Mouse (Mus musculus) CH12.LX (cell line): Measurements from ENCODE around the gene 5031439G07Rik. TPM values are rescaled to one million over a fixed set of nuclear protein-coding genes. Genes with fewer than 3 reads are reported as not detected.

Experiments
- DNase-seq: peaks from one replicate; pipeline ENCODE4 v3.0.0-alpha.2; 2013; ENCODE audit errors: extremely low read depth
- H3K27ac ChIP-seq: 2 replicates; pipeline ENCODE4 v1.5.1; 2012; ENCODE audit warnings: low read depth, mild to moderate bottlenecking, control low read depth, moderate library complexity; ENCODE audit not compliant: insufficient read depth
- H3K27me3 ChIP-seq: replicated peaks from 2 replicates; pipeline ENCODE3; 2012; ENCODE audit warnings: inconsistent platforms
- H3K36me3 ChIP-seq, 2 experiments: replicated peaks in 1 of 2; 2 replicates each; pipeline versions ENCODE3 to v1.6.1; 2012; ENCODE audit warnings: inconsistent platforms in 1 of 2, low read length in 1 of 2, mild to moderate bottlenecking in 1 of 2, mixed read lengths in 1 of 2, moderate library complexity in 1 of 2; ENCODE audit not compliant: control insufficient read depth in 1 of 2, insufficient read depth in 1 of 2
- H3K4me1 ChIP-seq, 2 experiments: 2 replicates each; pipeline ENCODE4 v1.6.1; 2012; ENCODE audit warnings: inconsistent platforms in 1 of 2, moderate library complexity in 1 of 2; ENCODE audit not compliant: insufficient read depth in 2 of 2, control insufficient read depth in 1 of 2
- H3K4me2 ChIP-seq: 2 replicates; pipeline ENCODE4 v1.6.1; 2012; ENCODE audit warnings: low read depth, mild to moderate bottlenecking, control low read depth; ENCODE audit not compliant: poor library complexity, insufficient read depth, severe bottlenecking
- H3K4me3 ChIP-seq, 3 experiments: fragments of 150-350 bp in 1 of 3; sonication (generic) in 1 of 3; replicated peaks in 1 of 3; 2 replicates each; pipeline versions ENCODE3 to v1.5.1; 2011 to 2012; ENCODE audit warnings: low read depth in 2 of 3, low read length in 2 of 3, mild to moderate bottlenecking in 2 of 3, moderate library complexity in 2 of 3, control low read depth in 1 of 3, improper control_type of control experiment in 1 of 3, inconsistent platforms in 1 of 3, mixed read lengths in 1 of 3; ENCODE audit not compliant: poor library complexity in 1 of 3
- H3K79me2 ChIP-seq: replicated peaks from 2 replicates; pipeline ENCODE4 v1.6.1; 2012; ENCODE audit warnings: mild to moderate bottlenecking, moderate library complexity; ENCODE audit not compliant: control insufficient read depth, poor library complexity, insufficient read depth, severe bottlenecking; ENCODE audit errors: extremely low read depth
- H3K9ac ChIP-seq: 2 replicates; pipeline ENCODE4 v1.6.1; 2012; ENCODE audit warnings: low read depth, mild to moderate bottlenecking, control low read depth, moderate library complexity; ENCODE audit not compliant: insufficient read depth
- H3K9me3 ChIP-seq: replicated peaks from 2 replicates; pipeline ENCODE3; 2012; ENCODE audit warnings: low read length, inconsistent platforms, mixed read lengths
- CHD2 ChIP-seq: IDR thresholded peaks from 2 replicates; pipeline ENCODE4 v1.6.1; 2011; ENCODE audit warnings: low read length, improper control_type of control experiment
- CTCF ChIP-seq, 2 experiments: IDR thresholded peaks in 1 of 2; conservative IDR thresholded peaks in 1 of 2; 2 replicates each; pipeline ENCODE4 v1.5.1; 2011 to 2012; ENCODE audit warnings: low read depth in 2 of 2, low read length in 2 of 2, improper control_type of control experiment in 1 of 2, inconsistent platforms in 1 of 2, mild to moderate bottlenecking in 1 of 2, moderate library complexity in 1 of 2
- ELF1 ChIP-seq: IDR thresholded peaks from 2 replicates; pipeline ENCODE4 v1.6.1; 2014; ENCODE audit warnings: low read depth, mild to moderate bottlenecking, inconsistent platforms, low read length, improper control_type of control experiment
- IRF4 ChIP-seq: IDR thresholded peaks from 2 replicates; pipeline ENCODE4 v1.6.1; 2014; ENCODE audit warnings: low read depth, mild to moderate bottlenecking, inconsistent platforms, low read length, improper control_type of control experiment
- JUN ChIP-seq: IDR thresholded peaks from 2 replicates; pipeline ENCODE4 v1.6.1; 2011; ENCODE audit warnings: low read depth, mild to moderate bottlenecking, low read length, improper control_type of control experiment, moderate library complexity; ENCODE audit not compliant: insufficient read depth
- KAT2A ChIP-seq: IDR thresholded peaks from 2 replicates; pipeline ENCODE4 v1.6.1; 2012; ENCODE audit warnings: low read length, improper control_type of control experiment, inconsistent platforms; ENCODE audit not compliant: insufficient replicate concordance
- MAFK ChIP-seq: IDR thresholded peaks from 2 replicates; pipeline ENCODE4 v1.6.1; 2011; ENCODE audit warnings: low read length, improper control_type of control experiment; ENCODE audit not compliant: insufficient replicate concordance
- MAX ChIP-seq: IDR thresholded peaks from 2 replicates; pipeline ENCODE4 v1.6.1; 2011; ENCODE audit warnings: low read length, improper control_type of control experiment
- NRF1 ChIP-seq: IDR thresholded peaks from 2 replicates; pipeline ENCODE4 v1.6.1; 2014; ENCODE audit warnings: low read depth, mild to moderate bottlenecking, inconsistent platforms, low read length, improper control_type of control experiment, moderate library complexity
- PAX5 ChIP-seq: IDR thresholded peaks from 2 replicates; pipeline ENCODE4 v1.6.1; 2012; ENCODE audit warnings: low read length, inconsistent platforms, mixed read lengths
- POLR2A ChIP-seq: IDR thresholded peaks from 2 replicates; pipeline ENCODE4 v1.6.1; 2011; ENCODE audit warnings: low read depth, mild to moderate bottlenecking, improper control_type of control experiment, low read length
- RAD21 ChIP-seq: IDR thresholded peaks from 2 replicates; pipeline ENCODE4 v1.6.1; 2011; ENCODE audit warnings: low read depth, mild to moderate bottlenecking, low read length, improper control_type of control experiment, moderate library complexity
- SMC3 ChIP-seq: IDR thresholded peaks from 2 replicates; pipeline ENCODE4 v1.6.1; 2011; ENCODE audit warnings: low read depth, low read length, improper control_type of control experiment
- TBP ChIP-seq: conservative IDR thresholded peaks from 2 replicates; pipeline ENCODE4 v1.6.1; 2011; ENCODE audit warnings: low read depth, low read length, improper control_type of control experiment
- TCF12 ChIP-seq: IDR thresholded peaks from 2 replicates; pipeline ENCODE4 v1.6.1; 2014; ENCODE audit warnings: low read depth, mild to moderate bottlenecking, inconsistent platforms, low read length, improper control_type of control experiment
- UBTF ChIP-seq: IDR thresholded peaks from 2 replicates; pipeline ENCODE4 v1.6.1; 2012; ENCODE audit warnings: low read depth, mild to moderate bottlenecking, inconsistent platforms, low read length, improper control_type of control experiment, moderate library complexity
- ZC3H11A ChIP-seq: IDR thresholded peaks from 2 replicates; pipeline ENCODE4 v1.6.1; 2012; ENCODE audit warnings: low read depth, mild to moderate bottlenecking, inconsistent platforms, low read length, improper control_type of control experiment
- ZNF384 ChIP-seq: IDR thresholded peaks from 2 replicates; pipeline ENCODE4 v1.6.1; 2012; ENCODE audit warnings: low read depth, low read length, improper control_type of control experiment, inconsistent platforms
- dilution Hi-C: fragments of 300-500 bp; cut with MboI; formaldehyde crosslinking; loops from 2 replicates; pipeline ENCODE4 v1.14.3; 2020; ENCODE audit warnings: low sequenced_read_pairs; ENCODE audit not compliant: extremely low pct_unique_long_range_greater_than_20kb, extremely low pct_ligation_motif_present
- in situ Hi-C: fragments of 300-500 bp; cut with MboI; formaldehyde crosslinking; loops from 3 replicates; pipeline ENCODE4 v1.14.3; 2019; ENCODE audit warnings: low sequenced_read_pairs, low pct_ligation_motif_present, low pct_unique_long_range_greater_than_20kb, mixed read lengths
- polyA plus RNA-seq: library from polyadenylated mRNA; unstranded; fragments of >175 nt; gene quantifications from 2 replicates; pipeline ENCODE4 v1.2.1, GENCODE M21; 2012; ENCODE audit warnings: low read depth; ENCODE audit not compliant: insufficient read length
- total RNA-seq, 2 experiments: library from RNA; depleted of rRNA; stranded (reverse); fragments of 300-350 nt in 1 of 2; fragments of >200 nt in 1 of 2; gene quantifications; 2 replicates each; pipeline ENCODE4 v1.2.3; 2012 to 2014

Gene 5031439G07Rik
- total and polyA plus RNA-seq, 3 experiments, result 8.6 to 26.0 (median 10.9) TPM

- Histone ChIP-seq H3K4me1 (peaks cover 0 to 6% of the 10 kb centered on the region in 2 experiments; a peak in 1 of 4 replicates), H3K9me3 (no peaks in the 10 kb centered on the region), H3K4me3 (no peak overlapping the region), H3K4me2 (no peak overlapping the region), H3K79me2 (no peaks in the 10 kb centered on the region), H3K36me3 (no peaks in the 10 kb centered on the region), H3K27ac (no peak overlapping the region), H3K9ac (no peak overlapping the region), H3K27me3 (peaks cover 18% of the 10 kb centered on the region)
- in situ Hi-C loops (loop anchor here (10.0 kb wide), 1 partner anchor 65 kb away; no protein-coding TSS in a partner anchor), dilution Hi-C loops (no loop called here)
- no peak for DNase-seq
- TF ChIP-seq ELF1, result no peak
- no peak for TF ChIP-seq ZNF384
- no peak for TF ChIP-seq JUN
- no peak for TF ChIP-seq POLR2A
- TF ChIP-seq MAFK, result no peak
- no peak for TF ChIP-seq TBP
- no peak for TF ChIP-seq UBTF
- no peak for TF ChIP-seq RAD21
- no peak for TF ChIP-seq KAT2A
- no peak for TF ChIP-seq NRF1
These were observed 21.3 kb upstream of the 5031439G07Rik start for GRCm38 (mm10) chr15:85009666-85010065.

- in situ Hi-C loops, result loop anchor here (10.0 kb wide), 1 partner anchor 74 kb away; no protein-coding TSS in a partner anchor
- H3K9me3 ChIP-seq, result no peaks in the 10 kb centered on the region
- no peaks in the 10 kb centered on the region for H3K36me3 ChIP-seq
- H3K4me2 ChIP-seq, result no peak overlapping the region
- H3K9ac ChIP-seq, result no peak overlapping the region
- no peak overlapping the region for H3K4me3 ChIP-seq
- TF ChIP-seq TCF12 (peak; percentile 49; the same call in 1 of the 2 replicates), MAFK (no peak), ZC3H11A (0 out of 2 replicates have a peak, but pooled peaks have one; percentile 22), IRF4 (0 out of 2 replicates have a peak, but pooled peaks have one; percentile 10), CHD2 (no peak), SMC3 (peak; percentile 92), PAX5 (no peak), ELF1 (0 out of 2 replicates have a peak, but pooled peaks have one; percentile 25), MAX (no peak), RAD21 (peak; percentile 85), CTCF (conservative IDR thresholded peaks at IDR 0.05 in 1 of 2, IDR thresholded peaks at IDR 0.05 in 1 of 2; ENCODE audit: low read depth in 2 of 2, low read length in 2 of 2) (peak in 1 of 2 experiments; percentile 94; a peak in 2 of 4 replicates)
- H3K4me1 ChIP-seq, result peaks cover 3 to 20% of the 10 kb centered on the region in 2 experiments
- DNase-seq, result peak; percentile 54
- H3K27ac ChIP-seq, result no peak overlapping the region
- peaks cover 3% of the 10 kb centered on the region for H3K27me3 ChIP-seq
- no peaks in the 10 kb centered on the region for H3K79me2 ChIP-seq
- dilution Hi-C loops, result no loop called here
These were observed 12.9 kb upstream of the 5031439G07Rik start for GRCm38 (mm10) chr15:85000984-85001982.
